Mouse (Mus musculus): Measurements from ENCODE around the gene Ndufb7.
"Not testable (repeated sequence)": the region's sequence is repeated elsewhere in the genome, so short reads cannot be mapped to it uniquely, and the experiment has no call there.

DNA sequence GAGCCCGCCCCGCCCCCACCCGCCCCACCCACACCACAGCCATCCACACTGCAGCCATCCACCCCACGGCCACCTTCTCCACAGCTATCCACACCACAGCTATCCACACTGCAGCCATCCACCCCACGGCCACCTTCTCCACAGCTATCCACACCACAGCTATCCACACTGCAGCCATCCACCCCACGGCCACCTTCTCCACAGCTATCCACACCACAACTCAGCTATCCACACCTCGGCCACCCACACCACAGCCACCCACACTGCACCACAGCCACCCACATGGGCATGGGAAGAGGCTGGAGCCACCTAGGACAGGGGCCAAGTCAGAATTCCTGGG lies 4.5 kb downstream of the Ndufb7 start:
- TF ChIP-seq POLR2A (IDR thresholded peaks at IDR 0.05; ENCODE audit: borderline replicate concordance, extremely low read depth, insufficient read depth, insufficient read length, poor library complexity, severe bottlenecking); CTCF (IDR thresholded peaks at IDR 0.05; ENCODE audit: borderline replicate concordance, extremely low read depth, insufficient read depth, insufficient read length): not testable (repeated sequence)
